Mouse (Mus musculus) CD4-positive helper T cell, adult 2 months (primary cell): Measurements from ENCODE around the gene Fosl2.

Experiments
- DNase-seq: peaks from one replicate; pipeline ENCODE4 v3.0.0-alpha.2; 2012; ENCODE audit warnings: low read depth, missing footprints, low spot score

Fosl2 gene

DNA sequence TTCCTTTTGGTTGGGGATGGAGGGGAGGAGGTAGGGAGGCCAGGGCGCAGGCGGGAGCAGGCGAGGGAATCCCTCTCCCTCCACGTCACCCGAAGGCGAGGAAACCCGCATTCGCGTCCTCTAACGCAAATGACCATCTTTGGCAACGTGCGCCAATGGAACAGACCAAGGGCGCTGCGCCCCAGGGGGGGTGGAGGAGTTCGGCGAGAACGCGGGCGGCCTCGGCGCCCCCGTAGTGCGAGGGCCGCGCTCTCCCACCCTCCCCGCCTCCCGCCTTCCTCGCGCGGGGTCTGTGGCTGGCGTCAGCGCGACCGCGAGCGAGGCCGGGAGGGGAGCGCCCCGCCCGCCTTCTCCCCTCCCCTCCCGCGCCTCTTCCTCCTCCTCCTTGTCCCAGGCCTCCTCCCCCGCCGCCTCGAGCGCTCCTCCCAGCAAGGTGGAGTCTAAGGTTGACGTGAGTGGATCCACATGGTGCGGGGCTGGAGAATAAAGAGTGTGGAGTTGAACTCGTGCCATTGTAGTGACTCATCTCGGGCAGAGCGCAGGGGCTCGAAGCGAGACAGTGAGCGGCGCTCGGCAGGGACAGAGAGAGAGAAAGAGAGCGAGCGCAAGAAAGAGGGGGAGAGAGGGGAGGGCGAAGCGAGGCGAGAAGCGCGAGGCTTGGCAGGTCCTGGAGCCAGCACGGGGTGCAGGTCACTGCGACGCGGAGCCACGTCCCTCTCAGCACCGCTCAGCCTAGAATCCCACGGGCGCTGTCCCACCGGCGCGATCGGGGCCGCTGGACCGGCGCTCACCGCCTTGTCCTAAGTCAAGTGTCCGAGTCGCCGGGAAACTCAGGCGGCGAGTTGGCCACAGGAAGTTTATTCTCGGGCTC is at the start of gene Fosl2:
Gene Fosl2, plus strand, starts transcription at position 466 of the 871 bp plus-strand sequence.
- peak; percentile 97 for DNase-seq

DNA sequence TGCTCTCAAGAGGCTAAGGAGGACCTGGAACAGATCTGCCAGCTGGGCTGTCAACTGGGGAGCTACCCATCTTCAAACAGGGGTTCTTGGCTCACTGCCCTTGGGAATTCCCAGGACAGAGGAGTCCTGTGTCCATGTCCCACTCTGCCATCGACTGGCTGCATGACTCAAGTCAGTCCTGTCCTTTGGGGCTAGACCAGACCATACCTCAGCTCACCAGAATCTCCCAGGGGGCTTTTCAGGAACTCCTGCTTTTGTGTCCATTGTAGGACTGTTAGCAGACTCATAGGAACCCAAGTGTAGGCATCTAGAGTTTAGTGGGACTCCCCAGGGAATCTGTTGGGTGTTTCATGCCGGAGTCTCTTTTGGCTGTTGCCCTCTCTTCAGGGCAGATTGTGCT is 49.6 kb upstream of the Fosl2 start:
- DNase-seq = no peak

DNA sequence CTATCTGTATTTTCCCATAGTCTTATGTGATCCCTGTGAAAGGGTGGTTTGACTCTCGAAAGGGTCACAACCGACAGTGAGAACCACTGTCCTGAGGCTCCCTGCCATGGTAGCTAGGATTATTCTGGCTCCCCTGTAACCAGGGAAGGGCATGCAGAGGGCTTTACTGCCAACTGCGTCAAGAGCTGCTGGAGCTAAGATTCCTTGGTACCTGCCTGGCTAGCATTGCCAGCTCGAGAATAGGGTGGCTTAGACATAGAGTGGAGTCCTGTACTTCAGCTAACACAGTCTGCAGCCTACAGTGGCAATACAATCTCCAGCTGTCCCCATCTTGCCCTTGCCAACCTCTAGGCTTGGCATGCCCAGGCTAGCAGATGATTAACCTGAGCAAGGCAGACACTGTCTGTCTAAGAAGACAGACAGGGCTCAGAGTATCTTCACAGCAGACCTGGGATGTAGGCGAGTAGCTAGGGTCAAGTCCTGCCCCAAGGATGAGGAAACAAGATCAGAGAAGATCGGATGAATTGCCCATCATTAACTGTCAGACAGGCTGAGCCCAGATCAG is 49.0 kb upstream of the Fosl2 start:
- no peak for DNase-seq

DNA sequence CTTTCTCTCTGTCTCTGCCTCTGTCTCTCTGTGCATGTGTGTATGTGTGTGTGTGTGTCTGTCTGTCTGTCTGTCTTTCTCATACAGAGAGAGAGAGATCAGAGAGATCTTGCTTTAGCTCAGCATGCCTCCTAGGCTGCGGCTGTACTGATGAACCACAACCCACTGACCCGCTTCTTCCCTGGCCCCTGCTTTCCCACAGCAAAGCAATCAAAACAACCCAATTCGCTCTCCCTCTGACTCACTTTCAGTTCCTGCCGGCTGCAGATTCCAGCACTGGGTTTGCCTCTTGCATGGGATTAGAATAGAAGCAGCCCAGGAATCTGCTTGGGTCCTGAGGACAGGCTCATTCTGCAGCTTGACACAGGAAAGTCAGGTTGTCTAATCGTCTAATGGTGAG is 46.1 kb upstream of the Fosl2 start:
- DNase-seq = no peak

DNA sequence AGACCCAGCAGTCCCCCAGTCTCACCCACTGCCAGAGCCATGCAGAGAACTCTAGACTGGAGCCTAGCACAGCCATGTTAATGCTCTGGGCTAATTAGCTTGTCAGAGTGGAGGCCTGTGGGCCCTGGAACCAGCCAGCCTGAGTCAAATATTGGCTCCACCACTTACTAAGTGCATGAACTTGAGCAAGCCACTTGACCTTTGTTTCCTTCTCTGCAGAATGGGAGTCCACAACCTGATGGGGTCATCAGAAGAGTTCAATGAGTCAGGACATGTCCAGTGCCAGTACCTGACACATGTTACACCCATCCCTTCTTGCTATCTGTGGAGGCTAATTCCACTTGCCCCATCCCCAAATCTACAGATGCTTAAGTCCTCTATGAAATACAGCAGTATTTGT is 43.3 kb upstream of the Fosl2 start:
- DNase-seq = no peak

DNA sequence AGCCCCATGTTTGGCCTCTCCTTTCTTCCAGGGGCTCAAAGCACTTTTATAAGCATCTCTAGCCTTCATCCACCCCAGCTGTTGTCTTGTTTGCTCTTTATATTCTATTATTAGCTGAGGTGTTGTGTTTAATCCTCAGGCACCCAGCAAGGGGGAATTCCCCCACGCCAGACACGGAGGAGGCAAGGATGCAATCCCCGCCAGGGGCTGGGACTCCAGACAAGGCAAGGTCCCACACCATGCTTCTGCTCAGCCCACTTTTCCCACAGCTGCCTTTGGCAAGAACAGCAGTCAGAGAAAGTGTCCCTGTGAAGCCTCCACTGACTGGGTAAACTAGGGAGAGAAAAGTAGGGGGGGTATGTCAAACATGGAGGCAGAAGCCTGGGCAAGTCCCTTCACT is 36.9 kb upstream of the Fosl2 start:
- no peak for DNase-seq

DNA sequence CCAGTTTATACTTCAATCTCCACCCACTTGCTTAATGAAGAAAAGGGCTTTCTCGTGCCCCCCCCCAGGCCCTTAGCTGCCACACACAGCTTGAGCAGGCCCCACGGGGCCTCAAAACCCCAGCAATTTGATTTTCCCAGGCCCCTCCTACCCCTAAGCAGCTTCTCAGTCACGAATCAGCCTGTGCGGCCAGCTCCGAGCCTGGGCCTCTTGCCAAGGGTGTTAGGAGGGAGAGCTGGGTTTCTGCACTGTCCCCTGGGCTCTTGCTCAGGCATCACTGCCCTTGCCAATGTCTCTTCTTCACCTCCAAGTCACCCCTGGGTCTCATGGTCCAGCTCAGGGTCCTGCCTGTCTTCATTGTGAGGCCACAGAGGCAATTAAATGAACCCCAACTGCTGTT is 33.1 kb upstream of the Fosl2 start:
- DNase-seq = no peak

DNA sequence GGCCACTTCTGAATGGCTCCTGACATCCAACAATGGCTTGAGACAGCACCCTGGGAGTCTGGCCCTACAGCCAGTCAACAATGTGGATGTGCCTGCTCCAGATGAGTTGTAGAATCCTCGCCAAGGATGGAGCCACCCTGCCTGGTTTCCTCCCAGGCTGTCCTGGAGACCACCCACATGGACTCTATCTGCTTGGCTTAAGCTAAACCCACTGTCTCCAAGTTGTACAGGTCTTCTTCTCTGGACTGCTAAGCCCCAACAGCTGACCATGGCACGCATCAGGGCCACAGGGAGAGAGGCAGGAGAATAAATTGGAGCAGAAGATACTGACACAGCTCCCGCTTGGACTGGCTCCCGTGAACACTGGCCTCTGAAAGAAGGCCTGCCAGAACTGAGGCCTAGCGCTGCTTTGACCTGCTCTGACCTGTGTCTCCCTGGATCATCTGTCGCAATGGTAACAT is 32.6 kb upstream of the Fosl2 start:
- no peak for DNase-seq

DNA sequence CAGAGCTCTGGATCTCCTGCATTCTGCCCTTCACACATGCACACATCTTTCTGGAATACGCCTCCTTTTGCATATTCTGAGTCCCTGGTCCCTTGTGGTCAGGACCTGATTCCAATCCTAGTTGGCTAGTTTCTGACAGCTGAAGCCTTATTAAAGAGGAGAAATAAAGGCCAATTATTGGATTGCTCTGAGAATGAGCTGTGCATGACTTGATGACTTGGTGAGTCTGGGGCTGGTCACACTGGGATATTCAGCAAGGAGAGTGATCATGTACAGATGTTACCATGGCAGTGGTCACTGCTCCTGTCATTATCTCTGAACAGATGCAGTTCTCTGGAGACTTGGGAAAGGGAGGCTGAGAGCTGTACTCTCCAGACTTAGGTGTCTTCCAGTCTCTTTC is 32.1 kb upstream of the Fosl2 start:
- DNase-seq = no peak

DNA sequence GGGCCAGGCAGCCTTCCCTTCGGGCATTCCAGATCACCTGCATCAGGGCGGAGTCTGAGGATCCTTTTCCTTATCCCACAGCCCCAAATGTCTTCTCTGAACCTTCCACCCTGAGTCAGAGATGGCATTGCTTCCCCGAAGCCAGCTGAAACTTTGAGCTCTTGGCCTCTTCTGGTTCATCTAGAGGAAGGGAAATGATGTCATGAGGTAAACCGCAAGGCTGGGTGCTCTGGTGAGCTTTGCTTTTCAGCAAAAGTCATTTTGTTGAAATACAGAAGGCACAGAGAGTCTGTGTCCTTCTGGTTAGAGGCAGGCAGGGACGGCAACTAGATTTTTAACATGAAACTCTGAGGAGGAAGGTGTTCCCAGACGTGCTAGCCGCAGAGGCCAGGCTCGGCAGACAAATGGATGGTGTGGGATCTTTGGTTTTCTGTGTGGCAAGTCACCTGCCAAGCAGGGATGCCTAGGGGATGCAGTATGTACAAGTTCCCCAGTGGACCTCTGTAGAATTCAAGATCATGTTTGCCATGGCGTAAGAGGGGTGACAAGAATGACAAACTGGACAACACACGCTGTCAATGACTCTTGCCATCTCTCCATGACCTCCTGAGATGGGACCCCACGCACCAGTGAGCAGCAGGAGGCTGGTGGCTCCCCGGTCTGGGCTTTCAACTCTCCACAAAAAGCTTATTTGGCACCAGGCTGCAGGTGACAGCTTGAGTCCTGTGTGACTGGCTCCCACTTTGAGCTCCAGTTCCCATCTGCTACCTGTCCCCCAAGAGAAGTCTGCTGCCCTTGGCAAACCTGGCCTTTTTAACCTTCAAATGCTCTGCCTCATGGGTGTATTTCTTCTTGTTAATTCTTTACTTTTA is 31.2 kb upstream of the Fosl2 start:
- peak; percentile 86 for DNase-seq

DNA sequence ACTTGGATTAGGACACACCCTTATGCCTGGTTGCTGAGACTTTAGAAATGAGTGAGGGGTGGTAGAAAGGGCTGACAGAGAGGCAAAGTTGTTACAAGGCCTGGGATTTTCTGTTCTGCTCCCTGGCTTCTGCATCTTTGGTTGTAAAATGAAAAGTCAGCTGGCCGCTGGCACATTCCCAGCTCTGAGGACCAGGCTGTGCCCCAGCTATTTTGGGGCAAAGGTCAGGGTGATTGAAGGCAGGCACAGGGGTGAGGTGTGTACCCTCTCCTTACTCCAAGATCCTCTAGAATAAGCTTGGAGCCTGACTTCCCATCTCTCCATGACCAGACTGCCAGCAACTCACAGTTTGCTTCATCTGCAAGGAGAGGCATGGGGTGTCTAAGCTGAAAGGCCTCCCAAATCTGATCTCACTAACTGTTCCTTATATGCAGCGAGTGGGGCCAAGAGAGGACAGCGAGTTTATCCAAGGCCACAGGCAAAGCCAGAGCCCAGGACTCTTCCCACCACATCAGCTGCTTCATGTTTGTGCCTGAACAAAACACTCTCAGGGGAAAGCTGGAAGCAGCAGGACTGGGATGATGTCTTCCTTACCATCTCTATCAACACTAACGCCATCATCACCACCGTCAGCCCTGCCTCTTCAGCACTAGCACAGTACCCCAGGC is 29.0 kb upstream of the Fosl2 start:
- no peak for DNase-seq

DNA sequence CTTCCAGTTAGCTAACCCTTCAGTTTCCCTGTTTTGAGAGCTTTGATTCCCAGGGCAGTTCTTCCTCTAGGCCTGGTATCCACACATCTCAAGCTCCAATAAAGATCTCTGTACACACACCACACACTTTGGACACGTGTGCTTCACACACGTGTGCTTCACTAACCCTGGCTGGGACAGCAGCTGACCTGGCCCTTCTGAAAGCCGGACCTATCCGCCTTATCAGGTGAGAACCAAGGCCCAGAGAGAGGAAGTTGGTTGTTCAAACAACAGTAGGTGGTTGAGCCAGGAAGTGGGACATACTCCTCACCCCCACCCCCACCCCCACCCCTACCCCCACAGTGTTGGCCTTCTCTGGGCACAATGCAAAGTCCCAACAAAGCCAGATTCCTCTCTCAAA is 24.9 kb upstream of the Fosl2 start:
- no peak for DNase-seq

DNA sequence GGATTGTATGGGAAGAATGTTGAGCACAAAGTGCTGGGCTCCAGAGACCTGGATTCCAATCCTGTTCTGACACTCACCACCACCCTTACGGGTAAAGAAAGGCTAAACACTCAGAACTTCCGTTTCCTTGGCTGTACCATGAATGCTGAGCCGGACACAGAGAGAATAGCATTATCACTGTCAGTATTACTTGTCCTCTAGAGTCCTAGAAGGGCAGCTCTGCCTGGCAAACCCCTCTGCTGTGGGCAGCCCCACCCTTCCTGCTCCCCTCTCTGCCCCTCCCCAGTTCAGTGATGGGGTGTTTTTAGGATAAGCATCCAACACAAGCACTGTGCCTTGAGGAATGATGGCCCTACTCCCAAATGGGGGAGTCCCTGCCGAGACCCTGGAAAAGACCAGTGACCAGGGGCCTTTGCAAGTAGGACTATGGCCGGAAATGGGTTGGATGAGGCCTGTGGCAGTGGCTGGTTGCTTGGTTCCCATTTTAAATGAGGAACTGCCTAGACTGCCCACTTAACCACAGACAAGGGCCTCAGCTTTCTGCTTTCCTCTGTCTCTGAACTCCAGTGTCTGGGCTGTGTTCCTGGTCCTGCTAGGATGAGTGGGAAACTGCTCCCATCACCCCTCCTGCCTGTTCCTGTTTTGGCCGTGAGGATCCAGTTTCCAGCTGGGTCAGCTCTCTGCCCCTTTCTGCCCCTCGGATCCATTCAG is 23.2 kb upstream of the Fosl2 start:
- DNase-seq = no peak

DNA sequence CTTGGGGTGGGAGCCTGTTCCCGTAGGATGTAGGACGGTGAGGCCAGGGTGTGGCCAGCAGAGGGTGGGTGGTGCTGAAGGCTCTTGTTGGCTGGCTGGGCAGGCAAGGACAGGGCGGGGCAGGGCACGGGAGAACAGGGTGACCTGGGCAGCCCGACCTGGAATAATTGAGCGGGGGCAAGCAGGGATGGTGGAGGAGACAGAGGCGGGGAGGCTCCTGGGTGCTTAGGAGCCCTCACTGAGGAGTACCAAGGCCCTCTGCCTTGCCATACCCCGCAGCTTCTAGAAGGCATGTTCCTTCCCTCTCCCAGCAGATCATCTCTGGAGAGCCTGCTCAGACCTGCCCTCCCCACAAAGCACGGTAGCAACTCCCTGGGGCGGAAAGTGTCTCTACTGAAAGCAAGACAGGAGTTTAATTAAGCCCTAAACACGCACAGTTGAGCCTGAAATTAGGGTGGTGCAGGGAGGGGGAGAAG is 14.7 kb upstream of the Fosl2 start:
- DNase-seq = no peak

DNA sequence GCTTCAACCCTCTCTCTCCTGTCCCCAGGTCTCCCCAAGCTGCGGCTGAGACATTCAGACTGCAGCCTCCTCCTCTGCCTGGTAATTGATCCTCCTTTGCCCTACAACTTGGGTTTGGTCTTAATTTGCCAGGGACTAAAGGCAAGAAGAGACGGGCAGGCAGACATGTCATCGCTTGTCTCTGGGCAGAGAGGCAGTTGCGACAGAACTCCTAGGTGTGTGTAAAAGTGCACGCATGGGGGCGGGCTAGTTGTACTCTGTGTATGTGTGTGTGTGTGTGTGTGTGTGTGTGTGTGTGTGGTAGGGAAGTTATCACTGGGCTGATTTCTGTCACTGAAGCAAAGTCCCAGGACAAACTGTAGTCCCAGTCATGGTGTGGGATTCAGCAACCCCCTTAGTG is 13.7 kb upstream of the Fosl2 start:
- DNase-seq = no peak

DNA sequence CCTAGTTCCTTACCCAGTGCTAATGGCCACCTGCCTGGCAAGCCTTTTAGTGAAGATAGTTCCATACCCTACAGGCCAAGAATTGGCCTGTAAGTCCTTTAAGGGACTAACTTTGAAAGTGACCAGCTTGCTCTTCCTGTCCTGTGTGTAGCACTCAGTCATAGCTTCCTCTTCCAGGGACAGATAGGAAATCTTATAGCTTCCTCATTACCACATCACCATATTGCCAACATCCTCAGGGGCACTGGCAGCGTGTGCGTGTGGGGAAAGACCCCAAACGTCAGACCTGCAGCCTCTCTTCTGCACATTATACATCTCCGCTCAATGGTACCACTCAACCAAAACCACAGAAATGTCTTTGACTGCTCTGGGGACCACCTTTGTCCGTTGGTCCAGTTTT is 13.2 kb upstream of the Fosl2 start:
- DNase-seq = no peak

DNA sequence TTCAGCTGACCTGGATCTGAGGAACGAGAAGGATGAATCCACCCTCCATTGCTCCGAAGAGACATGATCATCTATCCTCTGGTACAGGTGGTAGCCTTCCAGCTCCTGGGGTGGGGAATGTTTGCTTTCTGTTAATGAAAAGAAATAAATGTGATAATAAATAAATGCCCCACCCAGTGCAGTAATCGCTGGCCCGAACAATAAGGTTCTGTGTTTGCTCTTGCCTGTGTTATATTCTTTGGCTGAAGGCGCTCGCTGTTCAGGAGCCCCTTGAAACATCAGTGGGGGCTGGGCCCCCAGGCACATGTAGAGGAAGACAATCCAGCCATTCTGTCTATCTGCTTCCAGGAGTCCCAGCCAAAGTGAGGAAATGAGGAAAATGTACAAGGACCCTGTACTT is 10.6 kb upstream of the Fosl2 start:
- no peak for DNase-seq

DNA sequence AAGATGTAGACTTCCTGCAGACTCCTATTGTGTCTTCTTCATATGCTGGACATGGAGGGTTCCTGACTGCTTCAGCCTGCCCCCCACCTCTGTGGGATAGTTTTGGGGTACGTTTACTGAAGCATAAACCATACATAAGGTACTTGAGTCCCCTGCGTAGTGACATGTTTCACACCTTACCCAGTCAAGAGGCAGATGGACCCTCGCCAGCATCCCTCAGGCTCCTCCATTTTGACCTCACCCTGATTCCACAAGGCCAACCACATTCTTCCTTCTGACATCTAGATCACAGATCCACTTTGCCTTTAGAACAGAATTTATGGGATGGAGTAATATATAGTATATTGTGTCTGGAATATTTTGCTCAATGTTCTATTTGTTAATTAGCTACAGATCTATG is 8.4 kb upstream of the Fosl2 start:
- no peak for DNase-seq

DNA sequence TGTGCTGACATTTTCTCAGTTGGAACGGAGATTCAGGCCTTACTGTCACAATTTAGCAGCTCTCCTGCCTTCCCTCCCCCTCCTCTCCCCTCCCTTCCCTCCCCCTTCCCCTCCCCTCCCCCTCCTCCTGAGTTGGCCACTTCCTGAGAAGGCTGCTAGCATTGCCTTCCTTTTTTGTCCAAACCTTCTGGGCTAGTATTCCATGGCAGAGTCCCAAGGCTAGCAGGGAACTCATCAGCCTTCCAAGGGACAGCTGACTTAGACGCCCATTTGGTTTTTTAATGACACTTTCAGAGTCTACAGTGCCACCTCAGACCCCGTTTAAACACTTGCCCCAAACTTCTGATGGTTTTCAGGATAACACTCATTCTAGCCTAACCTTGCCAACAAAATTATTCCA is 7.7 kb upstream of the Fosl2 start:
- no peak for DNase-seq

DNA sequence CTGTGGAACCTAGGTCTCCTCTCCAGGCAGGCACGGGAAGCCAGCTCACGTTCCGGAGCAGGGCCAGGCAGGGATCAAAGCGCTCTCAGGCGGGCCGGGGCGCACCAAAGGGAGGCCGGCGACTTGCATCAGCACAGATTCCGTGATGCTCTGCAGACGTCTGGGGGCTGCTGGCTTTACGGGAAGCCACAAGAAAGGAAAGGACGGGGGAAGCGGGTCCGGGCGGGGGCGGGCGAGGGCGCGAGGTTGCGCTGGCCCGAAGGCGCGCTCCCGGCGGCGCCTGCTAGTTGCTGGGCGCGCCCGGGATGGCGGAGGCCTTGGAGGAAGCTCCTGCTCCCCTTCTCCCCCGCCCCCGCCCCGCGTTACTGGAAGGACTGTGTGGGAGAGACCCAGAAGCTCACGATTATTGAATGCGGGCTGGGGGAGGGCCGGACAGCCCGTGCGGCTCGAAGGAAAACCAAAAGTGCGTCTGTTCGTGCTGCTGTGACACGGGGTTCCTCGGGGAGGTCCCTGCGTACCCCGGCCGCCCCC is 2.6 kb upstream of the Fosl2 start:
- peak; percentile 77 for DNase-seq

DNA sequence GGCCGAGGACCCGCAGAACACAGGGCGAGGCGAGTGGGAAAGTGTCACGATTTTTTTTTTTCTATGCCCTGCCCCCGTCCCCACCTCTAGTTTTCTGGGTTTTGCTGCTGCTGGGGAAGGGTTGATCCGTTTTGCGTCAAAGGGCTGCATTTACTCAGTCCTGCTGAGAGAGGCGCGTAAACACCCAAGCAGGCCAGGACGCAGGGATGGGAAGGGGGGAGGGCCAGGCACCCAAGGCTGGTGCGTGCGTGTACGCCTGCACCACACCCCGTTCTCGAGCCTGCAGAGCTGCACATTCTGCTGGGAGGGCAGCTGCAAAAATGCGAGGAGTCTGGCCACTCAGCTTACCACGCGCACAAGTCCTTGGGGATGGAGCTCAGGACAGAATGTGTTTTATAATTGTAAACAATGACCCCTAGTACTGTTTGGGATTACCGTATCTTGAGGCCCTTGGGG is 2.0 kb upstream of the Fosl2 start:
- DNase-seq = peak; percentile 79
